14 mouse cellular contexts compared by ENCODE assay signal in genomic region chr6:85906911-85907351, GRCm38 (mm10). TPM values are rescaled to one million over a fixed set of nuclear protein-coding genes. Genes with fewer than 3 reads are reported as not detected.
DNase-seq lines count a peak whose midpoint lies in the region; ATAC-seq and TF ChIP-seq lines count a peak whose summit lies in the region.
"Not testable (repeated sequence)": the region's sequence is repeated elsewhere in the genome, so short reads cannot be mapped to it uniquely, and the experiment has no call there.
"Had no signal": no experiment of that assay in that cellular context is flagged by ENCODE, and none has a peak within 500 bp of the region (broad histone marks: within the 10 kb centered on the region; RNA-seq: fewer than 3 reads in every experiment).

No protein-coding gene starts in this region.

- H3K27ac ChIP-seq in gastrocnemius, adult 2 months; hindbrain, embryonic 14.5 days; stomach, embryonic 16.5 days (ENCODE audit: low read length): not testable (repeated sequence)
- peak overlapping the region; percentile 32; the same call in 1 of the 2 replicates for H3K27ac ChIP-seq in midbrain, postnatal 0 days (ENCODE audit: low read depth, low read length)

- intact Hi-C loops in gastrocnemius, adult 2 months (cut with DNase I), result not testable (repeated sequence)

- H3K4me3 ChIP-seq in gastrocnemius, adult 2 months; hindbrain, embryonic 14.5 days (replicated peaks; ENCODE audit: low read length); midbrain, postnatal 0 days (ENCODE audit: low read depth, low read length); stomach, embryonic 16.5 days (replicated peaks; ENCODE audit: low read length): not testable (repeated sequence)

- peak; percentile 70; the same call in 1 of the 2 replicates for ATAC-seq in hindbrain, embryonic 14.5 days (ENCODE audit: low FRiP score)
- ATAC-seq in midbrain, postnatal 0 days (ENCODE audit: low FRiP score), result peak; percentile 87
- peak; percentile 21; the same call in 1 of the 2 replicates for ATAC-seq in stomach, embryonic 16.5 days (ENCODE audit: insufficient read depth, low FRiP score)

- WGBS in hindbrain, embryonic 14.5 days, result 43% methylated on average over 2 of the region's 2 CpGs
- WGBS in midbrain, postnatal 0 days, result 51% methylated on average over 2 of the region's 2 CpGs
- 69% methylated on average over 2 of the region's 2 CpGs for WGBS in stomach, embryonic 16.5 days

- not testable (repeated sequence) for H3K4me1 ChIP-seq in hindbrain, embryonic 14.5 days (replicated peaks; ENCODE audit: control insufficient read depth, insufficient read depth, low read length); midbrain, postnatal 0 days (ENCODE audit: insufficient read depth, low read length); stomach, embryonic 16.5 days (ENCODE audit: control insufficient read depth, insufficient read depth, low read length)

- not testable (repeated sequence) for H3K9me3 ChIP-seq in hindbrain, embryonic 14.5 days (ENCODE audit: control insufficient read depth, low read length); midbrain, postnatal 0 days (ENCODE audit: low read length); stomach, embryonic 16.5 days (replicated peaks; ENCODE audit: control insufficient read depth, low read length)

- not testable (repeated sequence) for H3K36me3 ChIP-seq in hindbrain, embryonic 14.5 days (replicated peaks; ENCODE audit: control insufficient read depth, insufficient read depth); midbrain, postnatal 0 days (ENCODE audit: insufficient read depth, low read length); stomach, embryonic 16.5 days (ENCODE audit: control insufficient read depth, insufficient read depth, low read length)

- not testable (repeated sequence) for H3K27me3 ChIP-seq in hindbrain, embryonic 14.5 days (ENCODE audit: control insufficient read depth, insufficient read depth, low read length); midbrain, postnatal 0 days (ENCODE audit: insufficient read depth, low read length); stomach, embryonic 16.5 days (ENCODE audit: control insufficient read depth, insufficient read depth, low read length)

- not testable (repeated sequence) for H3K9ac ChIP-seq in hindbrain, embryonic 14.5 days; midbrain, postnatal 0 days (replicated peaks; ENCODE audit: low read length, poor library complexity, severe bottlenecking); stomach, embryonic 16.5 days (ENCODE audit: low read length)

- DNase-seq in adrenal gland, adult (ENCODE audit: inconsistent age in 2 of 2, low spot score in 1 of 2), result peak; percentile 87 to 94
- DNase-seq in cerebellum, adult 9-10 months, result peak; percentile 47
- DNase-seq in gastrocnemius, adult 2 months, result peak; percentile 26
- DNase-seq in hindbrain, embryonic 14.5 days (ENCODE audit: low spot score), result not testable (repeated sequence)
- DNase-seq in layer of hippocampus, adult 11-12 months (ENCODE audit: low spot score), result peak; percentile 81
- peak; percentile 77 to 78 for DNase-seq in left cerebral cortex, adult 9 months (ENCODE audit: low spot score in 2 of 2)
- DNase-seq in midbrain, postnatal 0 days (ENCODE audit: low spot score), result peak; percentile 78

- H3K4me2 ChIP-seq in hindbrain, embryonic 14.5 days (replicated peaks); midbrain, postnatal 0 days (ENCODE audit: low read depth, low read length, poor library complexity, severe bottlenecking); stomach, embryonic 16.5 days (ENCODE audit: low read depth, low read length): not testable (repeated sequence)

- TF ChIP-seq CTCF in gastrocnemius, adult 2 months (IDR thresholded peaks at IDR 0.05); midbrain, postnatal 0 days (IDR thresholded peaks at IDR 0.05): not testable (repeated sequence)

RNA-seq across cellular contexts. Expression of gene Nat8f4, which starts 2.2 kb away (rescaled TPM):
- under 1 TPM; 0.15 to 0.28 TPM for total RNA-seq in gastrocnemius, adult 2 months (2021)
- 6.2 and 6.6 TPM in 2 replicates for polyA plus RNA-seq in hindbrain, embryonic 14.5 days (2014; fragmentation: Nextera tagmentation; extraction: Ambion mirVana)
- total RNA-seq in midbrain, postnatal 0 days (2014; rRNA removed), result 4.9 and 6.2 TPM in 2 replicates
- 5.6 and 6.4 TPM in 2 replicates for polyA plus RNA-seq in midbrain, postnatal 0 days (2015; fragmentation: Nextera tagmentation; extraction: Ambion mirVana)
- 3.8 and 4.5 TPM in 2 replicates for polyA plus RNA-seq in stomach, embryonic 16.5 days (2015; fragmentation: Nextera tagmentation; extraction: Ambion mirVana)

RNA-seq across cellular contexts. Expression of gene Tprkb, which starts 4.7 kb away (rescaled TPM):
- total RNA-seq in gastrocnemius, adult 2 months (2021), result 10 to 100 TPM; 17.0 to 18.7 TPM
- polyA plus RNA-seq in hindbrain, embryonic 14.5 days (2014; fragmentation: Nextera tagmentation; extraction: Ambion mirVana), result 43.5 and 49.2 TPM in 2 replicates
- total RNA-seq in midbrain, postnatal 0 days (2014; rRNA removed), result 43.7 and 44.3 TPM in 2 replicates
- 51.7 and 61.5 TPM in 2 replicates for polyA plus RNA-seq in midbrain, postnatal 0 days (2015; fragmentation: Nextera tagmentation; extraction: Ambion mirVana)
- 28.1 and 30.8 TPM in 2 replicates for polyA plus RNA-seq in stomach, embryonic 16.5 days (2015; fragmentation: Nextera tagmentation; extraction: Ambion mirVana)

RNA-seq across cellular contexts. Expression of gene Nat8f1, which starts 8.6 kb away (rescaled TPM):
- total RNA-seq in gastrocnemius, adult 2 months (2021), result 1 to 10 TPM in 1 of 2 experiments, under 1 TPM in 1; 0.97 to 2.2 TPM
- polyA plus RNA-seq in hindbrain, embryonic 14.5 days (2014; fragmentation: Nextera tagmentation; extraction: Ambion mirVana), result 14.6 and 17.9 TPM in 2 replicates
- total RNA-seq in midbrain, postnatal 0 days (2014; rRNA removed), result 9.3 and 11.2 TPM in 2 replicates
- 19.8 and 19.9 TPM in 2 replicates for polyA plus RNA-seq in midbrain, postnatal 0 days (2015; fragmentation: Nextera tagmentation; extraction: Ambion mirVana)
- polyA plus RNA-seq in stomach, embryonic 16.5 days (2015; fragmentation: Nextera tagmentation; extraction: Ambion mirVana), result 6.9 and 7.4 TPM in 2 replicates

RNA-seq across cellular contexts. Expression of gene Nat8f2, which starts 38.0 kb away (rescaled TPM):
- total RNA-seq in gastrocnemius, adult 2 months (2021), result not detected
- polyA plus RNA-seq in hindbrain, embryonic 14.5 days (2014; fragmentation: Nextera tagmentation; extraction: Ambion mirVana), result not detected in 2 replicates
- total RNA-seq in midbrain, postnatal 0 days (2014; rRNA removed), result not detected in 2 replicates
- 0.06 TPM in 1 of 2 replicates, not detected in the other for polyA plus RNA-seq in midbrain, postnatal 0 days (2015; fragmentation: Nextera tagmentation; extraction: Ambion mirVana)
- polyA plus RNA-seq in stomach, embryonic 16.5 days (2015; fragmentation: Nextera tagmentation; extraction: Ambion mirVana), result 0.04 TPM in 1 of 2 replicates, not detected in the other
- polyA plus RNA-seq: heart, embryonic 15.5 days; intestine, embryonic 16.5 days; limb, embryonic 14.5 days; lung, embryonic 16.5 days; midbrain, embryonic 11.5 days; neural tube, embryonic 14.5 days had no signal

RNA-seq across cellular contexts. Expression of gene Dusp11, which starts 54.5 kb away (rescaled TPM):
- 10 to 100 TPM; 29.2 to 36.5 TPM for total RNA-seq in gastrocnemius, adult 2 months (2021)
- 52.5 and 56.7 TPM in 2 replicates for polyA plus RNA-seq in hindbrain, embryonic 14.5 days (2014; fragmentation: Nextera tagmentation; extraction: Ambion mirVana)
- total RNA-seq in midbrain, postnatal 0 days (2014; rRNA removed), result 82.8 and 90.2 TPM in 2 replicates
- polyA plus RNA-seq in midbrain, postnatal 0 days (2015; fragmentation: Nextera tagmentation; extraction: Ambion mirVana), result 26.0 and 36.0 TPM in 2 replicates
- 48.3 and 50.1 TPM in 2 replicates for polyA plus RNA-seq in stomach, embryonic 16.5 days (2015; fragmentation: Nextera tagmentation; extraction: Ambion mirVana)

Comparison
In these comparisons a context has a peak if more than half of its experiments do, and no peak if none do; other contexts are left out.
1. ATAC-seq: peak in every context shown above with its lines; median percentile 87 in midbrain, postnatal 0 days; 70 in hindbrain, embryonic 14.5 days; 21 in stomach, embryonic 16.5 days.